Mouse (Mus musculus): ENCODE results near the gene Slc26a10. TPM values are rescaled to one million over a fixed set of nuclear protein-coding genes. Genes with fewer than 3 reads are reported as not detected.

Gene Slc26a10
- polyA plus RNA-seq, 1 experiment from 2014 or later, result 2.3 TPM

- H3K27me3 ChIP-seq (ENCODE audit: control insufficient read depth, insufficient read depth, low read length), result no peaks in the 10 kb centered on the region
- H3K9me3 ChIP-seq (ENCODE audit: control insufficient read depth, low read length), result no peaks in the 10 kb centered on the region
- 0 out of 2 replicates have a peak, but pooled peaks cover 2% of the 10 kb centered on the region for H3K4me1 ChIP-seq (ENCODE audit: control insufficient read depth, insufficient read depth, low read length)
- no peak overlapping the region for H3K9ac ChIP-seq (ENCODE audit: low read depth, low read length)
- no peaks in the 10 kb centered on the region for H3K36me3 ChIP-seq (ENCODE audit: control insufficient read depth, insufficient read depth, low read length)
- H3K4me3 ChIP-seq (ENCODE audit: low read length), result no peak overlapping the region
- WGBS, result 77% methylated on average over 7 of the region's 7 CpGs
- H3K27ac ChIP-seq (ENCODE audit: low read depth, low read length), result no peak overlapping the region
- no peak for ATAC-seq (ENCODE audit: low FRiP score, low TSS enrichment)
- H3K4me2 ChIP-seq (replicated peaks; ENCODE audit: low read depth, low read length), result no peak overlapping the region
Observed at GRCm38 (mm10) chr10:127127711-127128279, 52.6 kb downstream of the Slc26a10 start.

- Histone ChIP-seq H3K27ac (ENCODE audit: low read depth, low read length) (no peak overlapping the region), H3K9me3 (ENCODE audit: control insufficient read depth, low read length) (no peaks in the 10 kb centered on the region), H3K27me3 (ENCODE audit: control insufficient read depth, insufficient read depth, low read length) (no peaks in the 10 kb centered on the region), H3K4me2 (replicated peaks; ENCODE audit: low read depth, low read length) (no peak overlapping the region), H3K9ac (ENCODE audit: low read depth, low read length) (no peak overlapping the region), H3K4me3 (ENCODE audit: low read length) (no peak overlapping the region), H3K36me3 (ENCODE audit: control insufficient read depth, insufficient read depth, low read length) (no peaks in the 10 kb centered on the region), H3K4me1 (ENCODE audit: control insufficient read depth, insufficient read depth, low read length) (0 out of 2 replicates have a peak, but pooled peaks cover 2% of the 10 kb centered on the region)
- WGBS, result 73% methylated on average over 5 of the region's 5 CpGs
- ATAC-seq (ENCODE audit: low FRiP score, low TSS enrichment), result no peak
Observed at GRCm38 (mm10) chr10:127126579-127126978, 53.9 kb downstream of the Slc26a10 start.

DNA sequence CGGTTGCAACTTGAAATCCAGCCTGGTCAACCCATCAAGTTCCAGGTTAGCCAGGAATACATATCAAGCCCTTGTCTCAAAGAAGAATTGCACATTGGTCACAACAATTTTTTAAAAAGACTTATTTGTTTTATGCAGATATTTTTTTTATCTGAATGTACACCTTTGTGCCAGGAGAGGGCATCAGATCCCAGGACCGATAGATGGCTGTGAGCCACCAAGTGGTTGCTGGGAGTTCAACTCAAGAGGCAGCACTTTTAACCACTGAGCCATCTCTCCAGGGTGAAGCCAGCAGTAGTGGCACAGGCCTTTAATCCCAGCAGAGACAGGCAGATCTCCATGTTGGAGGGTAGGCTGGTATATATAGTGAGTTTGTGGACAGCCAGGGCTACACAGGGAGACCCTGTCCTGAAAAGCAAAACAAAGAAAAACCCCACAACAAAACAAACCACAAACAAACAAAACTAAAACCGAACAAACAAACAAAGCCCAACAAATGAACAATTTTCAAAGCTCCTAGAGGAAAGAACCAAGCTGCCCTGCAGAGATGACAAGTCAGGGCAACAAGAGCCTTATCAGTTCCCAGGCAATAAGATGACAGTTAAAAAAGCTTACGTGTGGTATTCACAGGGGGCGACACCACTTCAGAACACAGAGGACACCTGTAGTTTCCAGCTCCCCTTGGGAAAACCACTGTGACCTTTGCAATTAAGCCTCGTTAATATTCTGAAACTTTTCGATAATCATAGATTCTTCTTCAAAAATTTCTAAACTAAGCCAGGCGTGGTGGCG lies 55.0 kb downstream of the Slc26a10 start:
- no peak for ATAC-seq (ENCODE audit: low FRiP score, low TSS enrichment)
- H3K9me3 ChIP-seq (ENCODE audit: control insufficient read depth, low read length), result no peaks in the 10 kb centered on the region
- 79% methylated on average over 9 of the region's 9 CpGs for WGBS

GRCm38 (mm10) chr10:127123436-127123805 lies 57.0 kb downstream of the Slc26a10 start:
- Histone ChIP-seq H3K9me3 (ENCODE audit: control insufficient read depth, low read length) (no peaks in the 10 kb centered on the region), H3K9ac (ENCODE audit: low read depth, low read length) (peak overlapping the region; percentile 35; the same call in 1 of the 2 replicates), H3K27me3 (ENCODE audit: control insufficient read depth, insufficient read depth, low read length) (no peaks in the 10 kb centered on the region), H3K4me1 (ENCODE audit: control insufficient read depth, insufficient read depth, low read length) (peaks cover 9% of the 10 kb centered on the region; the same call in 1 of the 2 replicates), H3K4me2 (replicated peaks; ENCODE audit: low read depth, low read length) (peak overlapping the region; percentile 53), H3K4me3 (ENCODE audit: low read length) (peak overlapping the region; percentile 22), H3K36me3 (ENCODE audit: control insufficient read depth, insufficient read depth, low read length) (peaks cover 6% of the 10 kb centered on the region; the same call in 1 of the 2 replicates), H3K27ac (ENCODE audit: low read depth, low read length) (no peak overlapping the region)
- 14% methylated on average over 4 of the region's 4 CpGs for WGBS
- no peak for ATAC-seq (ENCODE audit: low FRiP score, low TSS enrichment)

More for the DNA sequence above, 55.0 kb downstream of the Slc26a10 start:
- no peak overlapping the region for H3K4me3 ChIP-seq (ENCODE audit: low read length)
- H3K4me2 ChIP-seq (replicated peaks; ENCODE audit: low read depth, low read length), result no peak overlapping the region
- no peaks in the 10 kb centered on the region for H3K27me3 ChIP-seq (ENCODE audit: control insufficient read depth, insufficient read depth, low read length)
- no peak overlapping the region for H3K9ac ChIP-seq (ENCODE audit: low read depth, low read length)
- H3K36me3 ChIP-seq (ENCODE audit: control insufficient read depth, insufficient read depth, low read length), result no peaks in the 10 kb centered on the region
- H3K4me1 ChIP-seq (ENCODE audit: control insufficient read depth, insufficient read depth, low read length), result peaks cover 2% of the 10 kb centered on the region; the same call in 1 of the 2 replicates
- H3K27ac ChIP-seq (ENCODE audit: low read depth, low read length), result no peak overlapping the region

GRCm38 (mm10) chr10:127122784-127123435 lies 57.5 kb downstream of the Slc26a10 start:
- WGBS, result 11% methylated on average over 13 of the region's 13 CpGs
- Histone ChIP-seq H3K4me2 (replicated peaks; ENCODE audit: low read depth, low read length) (peak overlapping the region; percentile 53), H3K36me3 (ENCODE audit: control insufficient read depth, insufficient read depth, low read length) (peaks cover 10% of the 10 kb centered on the region; the same call in 1 of the 2 replicates), H3K4me1 (ENCODE audit: control insufficient read depth, insufficient read depth, low read length) (peaks cover 9% of the 10 kb centered on the region; the same call in 1 of the 2 replicates), H3K9ac (ENCODE audit: low read depth, low read length) (peak overlapping the region; percentile 35; the same call in 1 of the 2 replicates), H3K4me3 (ENCODE audit: low read length) (peak overlapping the region; percentile 22), H3K9me3 (ENCODE audit: control insufficient read depth, low read length) (no peaks in the 10 kb centered on the region), H3K27me3 (ENCODE audit: control insufficient read depth, insufficient read depth, low read length) (no peaks in the 10 kb centered on the region), H3K27ac (ENCODE audit: low read depth, low read length) (no peak overlapping the region)
- no peak for ATAC-seq (ENCODE audit: low FRiP score, low TSS enrichment)

DNA sequence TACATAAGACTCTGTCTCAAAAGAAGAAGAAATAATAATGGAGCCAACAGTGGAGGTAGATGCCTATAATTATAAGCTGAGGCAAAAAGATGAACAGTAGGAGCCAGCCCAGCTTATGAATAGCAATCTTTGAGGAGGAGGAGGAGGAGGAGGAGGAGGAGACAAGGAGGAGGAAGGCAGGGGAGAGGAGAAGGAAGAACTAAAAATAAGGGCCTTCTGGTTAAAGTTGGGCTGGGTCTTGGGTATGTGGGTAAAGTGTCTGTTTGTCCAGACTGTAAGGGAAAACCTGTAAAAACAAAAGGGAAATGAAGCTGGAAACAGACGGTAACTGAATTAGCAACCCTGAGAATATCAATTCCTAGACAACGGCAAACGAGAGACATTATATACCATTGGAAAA lies 58.4 kb downstream of the Slc26a10 start:
- no peak overlapping the region for H3K9ac ChIP-seq (ENCODE audit: low read depth, low read length)
- no peaks in the 10 kb centered on the region for H3K9me3 ChIP-seq (ENCODE audit: control insufficient read depth, low read length)
- no peak overlapping the region for H3K4me3 ChIP-seq (ENCODE audit: low read length)
- peaks cover 9% of the 10 kb centered on the region; the same call in 1 of the 2 replicates for H3K4me1 ChIP-seq (ENCODE audit: control insufficient read depth, insufficient read depth, low read length)
- peaks cover 19% of the 10 kb centered on the region; the same call in 1 of the 2 replicates for H3K36me3 ChIP-seq (ENCODE audit: control insufficient read depth, insufficient read depth, low read length)
- no peak for ATAC-seq (ENCODE audit: low FRiP score, low TSS enrichment)
- no peak overlapping the region for H3K4me2 ChIP-seq (replicated peaks; ENCODE audit: low read depth, low read length)
- no peaks in the 10 kb centered on the region for H3K27me3 ChIP-seq (ENCODE audit: control insufficient read depth, insufficient read depth, low read length)
- WGBS, result 82% methylated on average over 3 of the region's 3 CpGs
- no peak overlapping the region for H3K27ac ChIP-seq (ENCODE audit: low read depth, low read length)

Other genes starting within 250 kb of the Slc26a10 start
- 81.1 and 112 TPM in 2 replicates for gene Ctdsp2, start 201.9 kb downstream of the Slc26a10 start, polyA plus RNA-seq (2014; fragmentation: Nextera tagmentation; extraction: Ambion mirVana)
- gene Avil, start 179.9 kb downstream of the Slc26a10 start, polyA plus RNA-seq (2014; fragmentation: Nextera tagmentation; extraction: Ambion mirVana), result 0.19 and 0.20 TPM in 2 replicates
- 90.5 and 98.2 TPM in 2 replicates for gene Tsfm, start 149.8 kb downstream of the Slc26a10 start, polyA plus RNA-seq (2014; fragmentation: Nextera tagmentation; extraction: Ambion mirVana)
- gene Mettl1, start 139.2 kb downstream of the Slc26a10 start, polyA plus RNA-seq (2014; fragmentation: Nextera tagmentation; extraction: Ambion mirVana), result 69.5 and 78.1 TPM in 2 replicates
- 0.39 and 0.89 TPM in 2 replicates for gene Eef1akmt3, start 139.1 kb downstream of the Slc26a10 start, polyA plus RNA-seq (2014; fragmentation: Nextera tagmentation; extraction: Ambion mirVana)
- 0.36 and 0.41 TPM in 2 replicates for gene Cyp27b1, start 132.4 kb downstream of the Slc26a10 start, polyA plus RNA-seq (2014; fragmentation: Nextera tagmentation; extraction: Ambion mirVana)
- gene March9, start 120.5 kb downstream of the Slc26a10 start, polyA plus RNA-seq (2014; fragmentation: Nextera tagmentation; extraction: Ambion mirVana), result 1.5 and 2.6 TPM in 2 replicates
- 2,221 and 2,763 TPM in 2 replicates for gene Cdk4, start 117.1 kb downstream of the Slc26a10 start, polyA plus RNA-seq (2014; fragmentation: Nextera tagmentation; extraction: Ambion mirVana)
- 106 and 153 TPM in 2 replicates for gene Tspan31, start 110.4 kb downstream of the Slc26a10 start, polyA plus RNA-seq (2014; fragmentation: Nextera tagmentation; extraction: Ambion mirVana)
- gene Agap2, start 105.4 kb downstream of the Slc26a10 start, polyA plus RNA-seq (2014; fragmentation: Nextera tagmentation; extraction: Ambion mirVana), result 0.07 and 0.61 TPM in 2 replicates
- 31.4 and 47.5 TPM in 2 replicates for gene Os9, start 59.5 kb downstream of the Slc26a10 start, polyA plus RNA-seq (2014; fragmentation: Nextera tagmentation; extraction: Ambion mirVana)
- gene B4galnt1, start 15.4 kb downstream of the Slc26a10 start, polyA plus RNA-seq (2014; fragmentation: Nextera tagmentation; extraction: Ambion mirVana), result 6.2 and 8.7 TPM in 2 replicates
- gene Arhgef25, start 9.4 kb upstream of the Slc26a10 start, polyA plus RNA-seq (2014; fragmentation: Nextera tagmentation; extraction: Ambion mirVana), result 31.0 and 32.9 TPM in 2 replicates
- 107 and 117 TPM in 2 replicates for gene Dtx3, start 15.1 kb upstream of the Slc26a10 start, polyA plus RNA-seq (2014; fragmentation: Nextera tagmentation; extraction: Ambion mirVana)
- 19.2 and 31.0 TPM in 2 replicates for gene Pip4k2c, start 30.9 kb upstream of the Slc26a10 start, polyA plus RNA-seq (2014; fragmentation: Nextera tagmentation; extraction: Ambion mirVana)
- 0.37 and 0.57 TPM in 2 replicates for gene Kif5a, start 82.7 kb upstream of the Slc26a10 start, polyA plus RNA-seq (2014; fragmentation: Nextera tagmentation; extraction: Ambion mirVana)
- 164 and 173 TPM in 2 replicates for gene Dctn2, start 85.7 kb upstream of the Slc26a10 start, polyA plus RNA-seq (2014; fragmentation: Nextera tagmentation; extraction: Ambion mirVana)
- gene Mbd6, start 108.4 kb upstream of the Slc26a10 start, polyA plus RNA-seq (2014; fragmentation: Nextera tagmentation; extraction: Ambion mirVana), result 16.2 and 22.3 TPM in 2 replicates
- gene Mars, start 131.1 kb upstream of the Slc26a10 start, polyA plus RNA-seq (2014; fragmentation: Nextera tagmentation; extraction: Ambion mirVana), result 93.9 and 146 TPM in 2 replicates
- 3.0 and 3.1 TPM in 2 replicates for gene Arhgap9, start 141.3 kb upstream of the Slc26a10 start, polyA plus RNA-seq (2014; fragmentation: Nextera tagmentation; extraction: Ambion mirVana)
- 8.2 and 9.2 TPM in 2 replicates for gene Gli1, start 161.3 kb upstream of the Slc26a10 start, polyA plus RNA-seq (2014; fragmentation: Nextera tagmentation; extraction: Ambion mirVana)
- 0.07 and 0.08 TPM in 2 replicates for gene Inhbe, start 173.8 kb upstream of the Slc26a10 start, polyA plus RNA-seq (2014; fragmentation: Nextera tagmentation; extraction: Ambion mirVana)
- gene Inhbc, start 189.8 kb upstream of the Slc26a10 start, polyA plus RNA-seq (2014; fragmentation: Nextera tagmentation; extraction: Ambion mirVana), result 0.10 and 0.22 TPM in 2 replicates
- gene R3hdm2, start 199.7 kb upstream of the Slc26a10 start, polyA plus RNA-seq (2014; fragmentation: Nextera tagmentation; extraction: Ambion mirVana), result 36.6 and 37.9 TPM in 2 replicates